Mouse (Mus musculus) granulocyte monocyte progenitor cell, adult 5-6 weeks (primary cell): ENCODE results near the gene Adgrl1. TPM values are rescaled to one million over a fixed set of nuclear protein-coding genes. Genes with fewer than 3 reads are reported as not detected.
A peak's percentile ranks its signal among the peaks of the same experiment; 100 is the strongest.

ENCODE experiments used
- ATAC-seq: replicated peaks from 2 replicates; pipeline ENCODE4 v1.8.0; 2016; ENCODE audit warnings: mild to moderate bottlenecking, moderate TSS enrichment, inconsistent platforms; ENCODE audit not compliant: poor library complexity, severe bottlenecking
- total RNA-seq, 2 experiments: library from RNA; stranded (forward) in 1 of 2; stranded (reverse) in 1 of 2; fragments of 200-712, 200-1000 nt in 1 of 2; fragments of >200 nt in 1 of 2; fragmentation: Nextera tagmentation in 1 of 2; gene quantifications; 2 replicates each; pipeline ENCODE4 v1.2.3; 2014 to 2017

The Adgrl1 gene
- 1.4 and 2.4 TPM in 2 replicates for total RNA-seq (2014; fragmentation: Nextera tagmentation)
- 2.4 and 3.6 TPM in 2 replicates for total RNA-seq (2017)

DNA sequence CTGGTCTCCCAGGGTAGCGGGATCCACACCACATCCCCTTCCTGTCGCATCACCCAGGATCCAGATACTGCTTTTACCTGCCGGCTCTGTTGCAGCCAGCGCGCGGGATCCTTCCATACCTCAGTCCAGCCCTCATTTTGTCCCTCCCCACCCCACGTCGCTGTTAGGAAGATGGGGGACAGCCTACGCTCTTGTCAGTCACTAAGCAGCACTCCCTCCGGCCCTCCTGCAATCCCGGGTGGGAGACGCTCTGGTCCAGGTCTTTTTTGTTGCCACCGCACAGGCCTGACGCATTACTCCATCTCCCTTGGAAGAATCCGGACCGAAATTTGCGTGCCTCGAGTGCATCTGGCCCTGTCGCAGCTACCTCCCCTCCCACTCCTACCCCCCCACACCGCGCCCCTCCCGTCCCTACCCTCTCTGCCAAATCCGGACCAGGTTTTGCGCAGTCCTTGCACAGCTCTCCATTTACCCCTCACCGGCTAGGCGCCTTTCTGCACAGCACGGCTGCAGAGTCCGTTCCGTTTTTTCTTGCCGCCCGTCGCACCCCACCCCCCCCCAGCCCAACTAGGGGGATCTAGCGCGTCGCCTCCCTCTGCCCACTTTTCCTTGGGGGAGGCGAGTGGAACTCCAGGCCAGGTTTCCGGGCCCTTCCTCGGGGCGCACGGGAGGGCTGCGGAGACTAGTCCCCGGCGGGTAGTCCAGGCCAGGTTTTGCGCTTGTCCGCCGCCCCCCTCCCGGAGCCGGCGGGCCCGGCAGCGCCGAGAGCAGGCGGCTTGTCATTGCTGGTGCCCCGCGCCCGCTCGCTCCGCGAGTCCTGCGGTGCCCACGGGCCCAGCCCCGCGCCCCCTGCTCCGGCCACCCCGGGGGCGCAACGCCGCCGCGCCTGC, at the start of gene Adgrl1:
Gene Adgrl1, plus strand, starts transcription at position 743 of the 890 bp plus-strand sequence.
- ATAC-seq, result peak; percentile 48

DNA sequence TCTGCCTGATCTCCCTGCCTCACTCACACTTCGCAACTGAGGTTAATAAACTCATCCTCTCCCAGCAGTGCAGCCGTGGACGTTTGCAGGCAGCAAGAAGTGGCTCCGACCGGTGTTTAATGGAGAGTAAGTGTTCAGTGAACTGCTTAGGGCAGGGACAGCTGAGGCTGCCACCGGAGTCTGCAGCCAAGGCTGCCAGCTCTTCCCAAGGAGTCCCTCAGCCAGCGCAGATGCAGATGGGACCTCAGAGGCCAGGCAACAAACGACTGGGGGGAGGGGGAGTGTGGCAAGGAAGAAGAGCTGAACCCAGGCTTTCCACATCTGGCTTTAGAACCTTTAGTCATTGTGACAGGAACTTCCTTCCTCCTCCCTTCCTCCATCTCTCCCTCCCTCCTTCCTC, 47.6 kb upstream of the Adgrl1 start:
- ATAC-seq, result no peak

DNA sequence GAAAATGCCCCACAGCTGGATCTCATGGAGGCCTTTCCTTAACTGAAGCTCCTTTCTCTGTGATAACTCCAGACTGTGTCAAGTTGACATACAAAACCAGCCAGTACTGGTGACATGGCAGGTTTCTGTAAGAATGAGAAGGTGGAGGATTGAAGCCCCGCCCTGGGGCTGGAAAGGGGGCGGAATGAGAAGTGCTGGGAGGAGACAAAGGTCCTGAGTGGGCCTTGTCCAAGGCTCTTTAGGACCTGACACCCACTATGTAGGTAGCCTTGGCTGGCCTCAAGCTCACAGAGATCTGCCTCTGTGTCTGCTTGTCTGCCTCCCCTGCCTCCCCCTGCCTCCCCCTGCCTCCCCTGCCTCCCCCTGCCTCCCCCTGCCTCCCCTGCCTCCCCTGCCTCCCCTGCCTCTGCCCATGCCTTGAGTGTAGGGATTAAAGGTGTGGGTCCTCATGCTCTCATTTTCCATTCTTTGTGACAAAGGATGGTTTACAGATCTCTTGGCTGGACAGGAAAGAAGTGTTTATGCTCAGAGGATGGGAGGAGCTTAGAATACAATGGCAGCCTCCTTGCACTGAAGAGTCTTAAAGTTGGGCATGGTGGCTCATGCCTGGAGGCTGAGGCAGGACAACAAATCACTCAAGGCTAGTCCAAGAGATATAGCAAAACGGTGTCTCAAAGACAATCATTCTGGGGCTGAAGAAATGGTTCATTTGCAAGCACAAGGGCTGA, 46.4 kb upstream of the Adgrl1 start:
- ATAC-seq, result no peak

DNA sequence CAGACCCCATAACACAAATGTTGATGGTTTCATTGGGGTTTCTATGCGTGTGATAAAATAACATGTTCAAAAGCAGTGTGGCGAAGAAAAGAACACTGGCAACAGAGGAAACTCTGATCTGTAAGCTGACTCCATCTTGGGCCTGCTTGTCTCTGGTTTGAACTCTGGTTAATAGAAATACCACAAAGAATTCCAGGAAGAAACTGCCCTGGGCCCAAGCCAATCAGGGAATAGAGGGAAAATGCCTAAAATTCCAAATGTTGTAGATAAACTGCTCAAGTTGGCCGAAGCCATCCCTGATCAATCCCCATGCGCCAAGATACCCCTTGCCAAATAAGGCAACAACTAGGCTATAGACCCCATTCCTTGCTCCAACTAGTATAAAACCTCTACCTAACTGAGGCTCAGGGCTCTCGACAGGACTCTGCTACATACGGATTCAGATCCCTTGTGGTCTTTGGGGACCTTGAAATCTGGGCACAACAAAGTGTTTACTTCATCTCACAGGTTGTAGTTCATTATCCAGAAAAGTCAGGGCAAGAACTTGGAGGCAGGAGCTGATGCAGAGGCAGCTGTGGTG, 43.3 kb upstream of the Adgrl1 start:
- no peak for ATAC-seq

DNA sequence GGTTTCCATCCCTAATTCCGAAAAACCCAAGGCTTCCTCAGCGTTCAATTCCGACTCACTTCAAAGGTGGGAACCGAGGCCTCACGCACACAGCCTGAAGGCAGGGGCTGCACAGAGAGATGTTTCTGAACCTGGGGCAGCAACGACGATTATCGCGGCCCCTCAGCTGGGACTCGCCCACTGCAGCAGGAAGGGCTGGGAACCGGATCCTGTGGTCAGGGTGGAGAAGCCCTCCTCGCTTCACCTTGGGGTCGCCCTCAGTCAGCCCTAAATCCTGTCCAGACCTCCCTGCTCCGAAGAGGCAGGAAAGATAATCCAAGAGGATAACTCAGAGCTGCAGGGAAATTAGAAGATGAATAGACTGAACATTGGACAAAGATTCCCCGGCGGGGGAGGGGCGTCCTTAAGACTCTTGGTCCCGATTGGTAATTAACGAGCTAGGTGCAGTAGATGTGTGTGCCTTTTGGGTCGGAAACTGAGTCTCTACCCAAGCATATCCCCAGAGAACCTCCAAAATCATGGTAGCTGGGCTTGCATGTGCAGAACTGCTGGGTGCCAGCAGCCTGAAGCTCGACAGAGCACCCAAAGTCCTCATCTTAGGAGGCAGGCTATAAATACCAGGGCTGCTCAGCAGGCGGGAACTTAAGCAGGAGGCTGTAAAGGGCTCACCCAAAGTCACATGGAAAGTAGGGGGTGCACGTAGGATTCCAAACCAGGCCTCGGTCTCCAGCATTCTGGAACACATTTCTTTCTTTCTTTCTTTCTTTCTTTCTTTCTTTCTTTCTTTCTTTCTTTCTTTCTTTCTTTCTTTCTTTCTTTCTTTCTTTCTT, 37.3 kb upstream of the Adgrl1 start:
- ATAC-seq, result no peak

DNA sequence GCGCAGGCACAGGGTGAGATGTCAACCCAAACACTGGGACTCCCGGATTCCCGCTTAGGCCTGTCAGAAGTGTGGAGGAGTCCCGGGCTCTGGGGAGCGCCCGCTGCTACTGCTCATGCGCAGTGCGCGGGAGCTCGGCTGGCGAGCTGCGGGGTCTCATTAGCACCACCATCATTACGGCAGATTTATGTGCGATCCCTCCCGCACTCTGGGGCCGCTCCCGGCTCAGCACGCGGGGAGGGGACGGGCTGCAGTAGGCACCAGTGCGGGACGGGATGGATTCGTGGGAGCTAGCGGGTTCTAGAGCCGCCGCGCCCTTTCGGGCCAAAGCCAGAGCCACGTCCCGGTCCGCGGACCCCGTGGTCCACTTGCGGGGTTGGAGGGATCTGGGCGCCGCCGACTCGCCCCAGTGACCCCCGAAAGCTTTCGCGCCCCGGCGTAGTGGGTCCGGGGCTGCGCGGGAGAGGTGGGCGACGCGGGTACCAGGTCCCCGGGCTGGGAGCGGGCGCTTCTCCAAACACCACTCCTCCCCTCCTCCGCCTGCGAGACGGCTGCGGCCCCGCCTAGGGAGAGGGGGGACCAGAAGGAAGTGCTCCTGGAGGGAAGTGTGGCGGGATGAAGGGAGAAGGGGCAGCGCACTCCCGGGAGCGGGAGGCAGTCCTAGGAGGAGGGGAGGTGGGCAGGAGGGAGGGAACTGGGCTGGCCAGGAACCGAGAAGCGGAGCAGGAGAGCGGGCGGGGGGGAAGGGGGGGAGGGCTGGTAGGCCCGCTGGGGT, 24.8 kb upstream of the Adgrl1 start:
- peak; percentile 22 for ATAC-seq

DNA sequence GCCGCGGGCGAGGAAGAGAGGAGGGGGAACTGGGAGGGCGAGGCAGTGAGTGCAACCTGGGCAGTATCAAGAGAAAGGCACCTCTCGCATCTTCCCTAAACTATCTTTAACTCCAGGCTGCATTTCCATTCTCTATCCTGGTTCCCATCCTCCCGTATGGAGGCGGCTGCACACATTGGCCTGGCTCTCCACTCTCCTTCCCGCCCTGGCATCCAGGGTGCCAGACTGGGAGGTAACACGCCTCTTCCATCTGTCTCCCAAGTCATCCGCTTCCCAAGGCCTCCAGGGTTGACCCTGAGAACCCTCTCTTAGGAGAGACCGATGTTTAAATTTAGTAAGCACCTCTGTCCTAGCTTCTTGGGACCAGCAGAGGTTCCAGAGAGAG, 24.3 kb upstream of the Adgrl1 start:
- ATAC-seq, result no peak

DNA sequence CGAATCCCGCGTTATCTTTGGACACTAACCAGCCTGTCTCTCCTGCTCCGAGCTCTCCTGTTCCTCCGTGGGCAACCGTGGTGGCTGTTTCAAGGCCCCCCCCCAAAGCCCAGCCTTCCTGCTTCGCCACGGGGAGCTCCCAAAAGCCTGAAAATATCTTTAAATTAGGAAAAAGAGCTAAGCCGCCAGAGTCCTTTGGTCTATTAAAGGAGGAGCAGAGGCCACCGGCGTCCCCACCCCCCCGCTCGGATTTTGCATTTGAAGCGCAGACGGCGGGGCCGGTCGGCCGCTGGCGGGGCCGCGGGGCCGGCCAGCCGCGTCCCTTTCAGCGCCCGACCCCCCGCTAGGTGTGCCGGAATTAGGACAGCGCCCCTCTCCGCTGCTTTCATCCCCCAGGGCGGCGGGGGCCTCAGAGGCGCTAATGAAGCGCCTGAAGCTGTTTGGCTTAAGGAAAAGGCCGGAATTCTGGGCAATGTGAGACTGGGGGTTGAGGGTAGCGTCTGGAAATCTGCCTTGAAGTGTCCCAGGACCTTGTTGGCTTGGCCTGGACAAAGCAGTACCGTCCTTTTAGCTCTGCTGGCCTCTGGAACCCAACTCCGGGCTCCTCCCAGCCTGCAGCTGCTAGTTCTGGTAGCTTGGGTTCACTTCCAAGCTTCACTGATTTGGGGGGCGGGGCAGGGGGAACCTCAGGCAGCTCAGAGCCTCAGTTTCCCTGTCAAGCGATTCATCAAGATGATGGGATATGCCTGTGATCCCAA, 23.6 kb upstream of the Adgrl1 start:
- ATAC-seq, result no peak

DNA sequence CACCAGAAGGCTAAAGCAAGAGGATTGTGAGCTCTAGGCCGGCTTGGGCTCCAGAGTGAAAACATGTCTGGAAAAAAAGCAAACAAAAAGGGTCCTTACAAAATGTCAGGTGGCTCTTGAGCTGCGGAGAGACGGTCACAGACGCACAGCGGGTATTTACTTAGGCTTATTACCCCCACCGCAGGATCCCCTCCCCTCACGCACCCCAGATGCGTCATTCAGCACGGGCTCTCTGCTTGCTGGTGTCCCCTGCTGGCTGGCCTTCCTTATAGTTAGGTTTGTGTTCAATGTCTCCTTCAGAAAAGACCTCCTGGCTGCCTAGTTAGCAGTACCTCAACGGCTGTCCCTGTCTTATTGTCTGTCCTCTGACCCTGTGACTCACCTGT, 23.1 kb upstream of the Adgrl1 start:
- ATAC-seq, result 0 out of 2 replicates have a peak, but pooled peaks have one; percentile 30

DNA sequence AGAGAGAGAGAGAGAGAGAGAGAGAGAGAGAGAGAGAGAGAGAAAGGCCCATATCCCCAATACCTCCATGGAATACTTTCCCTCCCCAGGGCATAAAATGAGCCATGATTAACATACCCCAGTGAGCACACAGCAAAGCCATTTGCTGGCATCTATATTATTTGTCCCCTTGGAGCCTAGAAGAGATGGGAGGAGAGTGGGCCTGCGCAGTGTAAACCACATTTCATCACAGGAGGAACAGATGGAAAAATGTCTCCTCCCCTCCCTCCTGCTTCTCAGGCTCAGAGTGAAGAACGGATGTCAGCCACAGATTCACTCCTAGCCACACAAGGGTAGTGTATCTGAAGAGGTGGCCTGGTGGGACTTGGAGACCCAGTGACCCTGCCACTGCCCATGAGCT, 11.5 kb upstream of the Adgrl1 start:
- ATAC-seq, result no peak

DNA sequence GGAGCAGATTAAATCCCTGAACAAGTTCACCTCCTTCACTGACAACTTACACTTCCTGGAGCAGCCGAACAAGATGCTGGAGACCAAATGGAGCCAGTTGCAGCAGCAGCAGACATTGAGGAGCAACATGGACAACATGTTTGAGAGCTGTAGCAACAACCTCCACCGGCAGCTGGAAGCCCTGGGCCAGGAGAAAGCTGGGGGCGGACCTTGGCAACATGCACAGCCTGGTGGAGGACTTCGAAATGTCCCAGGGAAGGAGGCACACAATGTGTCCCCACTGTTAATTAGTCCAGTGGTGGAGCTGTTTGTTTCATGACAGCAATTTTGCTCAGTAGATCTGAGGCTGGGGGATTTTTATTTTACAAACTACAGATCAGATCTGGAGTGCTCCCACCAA, 7.8 kb upstream of the Adgrl1 start:
- no peak for ATAC-seq

DNA sequence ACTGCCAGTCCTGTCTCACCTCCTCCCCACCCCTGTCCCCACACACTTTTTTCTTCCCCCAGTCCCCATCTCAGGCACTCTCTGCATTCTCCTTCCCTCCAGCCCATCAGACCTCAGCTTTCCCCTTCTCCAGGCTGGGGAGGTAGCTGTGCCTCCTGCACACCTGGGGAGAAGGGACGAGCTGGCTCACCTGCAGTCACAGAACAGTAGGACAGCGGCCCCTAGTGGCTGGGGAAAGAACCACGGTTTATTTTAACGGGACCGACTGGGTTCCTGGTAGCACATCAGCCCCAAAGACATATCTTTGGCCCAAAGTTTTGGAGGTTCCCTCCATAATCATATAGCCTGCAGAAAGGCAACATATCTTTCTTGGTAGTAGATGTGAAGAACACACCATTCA, 6.0 kb upstream of the Adgrl1 start:
- ATAC-seq, result 0 out of 2 replicates have a peak, but pooled peaks have one; percentile 36

DNA sequence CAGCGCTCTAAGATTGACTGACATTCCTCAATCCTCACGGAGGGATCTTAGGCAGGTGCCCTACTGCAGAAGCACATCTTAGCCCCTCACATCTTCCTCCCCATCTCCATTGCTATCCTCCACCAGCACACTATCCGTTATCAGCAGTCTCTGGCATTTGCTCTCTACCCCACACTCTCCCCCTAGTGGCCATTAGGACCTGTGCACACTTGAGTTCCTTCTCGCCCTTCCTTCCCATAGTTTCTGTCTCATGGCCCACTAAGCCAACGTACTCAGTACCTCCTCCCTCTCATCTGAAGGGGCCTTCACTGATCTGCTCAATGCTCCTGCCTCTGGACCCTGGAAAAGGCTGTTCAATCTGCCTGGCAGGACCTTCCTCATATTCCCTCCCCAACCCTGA, 4.0 kb upstream of the Adgrl1 start:
- peak; percentile 49 for ATAC-seq

DNA sequence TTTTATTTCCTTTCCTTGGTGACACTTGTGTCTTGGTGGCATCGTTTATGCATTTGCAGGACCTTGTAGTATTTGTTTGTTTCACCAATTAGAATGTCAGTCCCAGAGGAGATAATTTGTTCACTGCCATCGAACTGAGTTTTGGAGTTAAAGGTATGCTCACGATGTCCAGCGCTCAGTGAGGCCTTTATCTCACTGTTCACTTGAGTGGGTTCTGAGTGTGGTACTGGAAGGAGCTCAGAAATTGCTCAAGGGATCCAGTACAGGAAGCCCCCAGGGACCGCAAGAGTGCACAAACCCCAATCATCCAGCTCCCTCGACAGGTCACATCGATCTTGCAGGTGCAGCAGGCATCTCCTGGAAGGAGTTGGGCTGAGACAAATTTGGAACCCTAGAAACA, 3.4 kb upstream of the Adgrl1 start:
- no peak for ATAC-seq

DNA sequence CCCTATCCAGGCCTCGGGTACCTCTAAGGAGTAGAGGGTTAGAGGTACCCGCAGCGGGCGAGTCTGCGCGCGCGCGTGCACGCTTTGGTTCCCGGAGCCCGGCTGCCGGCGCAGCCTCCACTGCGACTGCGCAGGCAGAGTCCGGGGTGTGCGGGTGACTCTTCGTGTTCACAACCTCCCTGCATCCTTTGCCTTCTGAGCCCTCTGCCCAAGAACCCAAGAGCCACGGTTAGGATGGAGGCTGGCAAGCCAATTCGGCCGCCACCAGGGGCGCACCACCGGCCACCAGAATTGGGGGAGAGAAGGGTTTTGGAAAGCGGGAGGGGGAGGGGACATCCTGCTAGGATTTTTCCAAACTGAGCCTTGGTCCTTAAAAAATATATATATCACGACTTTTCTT, 2.7 kb upstream of the Adgrl1 start:
- no peak for ATAC-seq

DNA sequence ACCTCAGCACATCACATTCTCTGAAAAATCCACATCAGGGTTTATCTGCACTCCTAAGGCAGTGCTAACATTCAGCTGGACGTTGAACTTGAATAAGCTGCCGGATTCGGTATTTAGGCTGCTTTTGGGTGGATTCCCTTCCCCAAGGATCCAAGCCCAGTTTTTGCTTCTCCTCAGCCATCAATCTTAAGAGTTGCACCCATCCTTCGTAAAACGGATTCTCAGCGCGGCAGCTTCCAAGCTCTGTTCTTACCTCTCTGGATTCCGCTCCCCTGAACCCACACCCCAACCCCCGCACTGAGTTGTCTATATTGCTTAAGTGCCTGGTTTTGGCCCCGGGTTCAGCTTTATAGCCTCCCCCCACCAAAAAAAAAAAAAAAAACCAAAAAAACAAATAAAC, 1.4 kb upstream of the Adgrl1 start:
- no peak for ATAC-seq

DNA sequence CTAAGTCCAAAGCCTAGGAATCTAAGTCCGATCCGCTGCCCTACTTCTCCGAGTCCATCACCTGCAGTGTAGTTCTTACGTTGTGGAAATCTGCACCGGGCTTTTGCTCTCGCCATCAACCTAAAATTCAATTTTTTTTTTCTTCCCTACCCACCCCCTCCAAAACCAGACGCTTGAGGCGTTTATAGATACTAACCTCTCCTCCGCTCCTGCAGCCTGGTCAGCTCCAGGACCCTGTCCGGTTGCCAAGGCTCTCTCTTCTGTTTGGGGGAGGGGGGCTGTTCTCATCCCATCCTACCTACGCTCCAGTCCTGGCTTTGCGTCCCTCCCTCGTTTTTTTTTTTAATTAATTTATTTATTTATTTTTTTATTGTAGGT, 931 bp upstream of the Adgrl1 start:
- no peak for ATAC-seq

DNA sequence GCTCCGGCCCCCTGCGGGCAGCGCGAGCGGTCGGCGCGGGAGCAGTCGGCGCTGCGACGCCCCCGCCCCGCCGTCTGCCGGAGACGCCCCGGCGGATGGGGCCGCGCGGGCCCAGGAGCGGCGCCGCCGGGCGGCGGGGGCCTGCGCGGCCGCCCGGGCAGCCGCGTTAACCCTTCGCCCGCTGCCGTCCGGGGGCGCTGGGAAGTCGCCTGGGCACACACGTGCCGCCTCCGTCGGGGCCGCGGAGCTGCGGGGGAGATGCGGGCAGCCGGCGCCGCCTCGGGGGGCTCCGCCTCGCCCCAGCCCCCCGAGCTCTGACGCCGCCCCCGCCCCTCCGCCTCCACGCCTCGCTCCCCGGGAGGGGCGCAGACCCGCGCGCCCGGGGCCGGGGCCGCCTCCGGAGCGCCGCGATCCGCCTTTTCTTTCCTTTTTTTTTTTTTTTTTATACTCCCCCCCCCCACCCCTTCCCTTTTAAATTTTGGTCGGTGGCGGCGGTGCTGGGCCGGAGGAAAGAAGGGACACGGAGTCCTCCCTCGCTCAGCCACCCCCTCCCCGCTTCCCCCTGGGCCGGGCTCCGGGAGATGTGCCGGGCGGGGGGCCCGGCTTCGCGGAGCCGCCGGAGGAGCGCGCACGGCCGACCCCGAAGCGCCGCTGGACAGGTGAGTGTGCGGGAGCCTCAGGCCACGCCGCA, 506 bp downstream of the Adgrl1 start:
- ATAC-seq, result no peak

DNA sequence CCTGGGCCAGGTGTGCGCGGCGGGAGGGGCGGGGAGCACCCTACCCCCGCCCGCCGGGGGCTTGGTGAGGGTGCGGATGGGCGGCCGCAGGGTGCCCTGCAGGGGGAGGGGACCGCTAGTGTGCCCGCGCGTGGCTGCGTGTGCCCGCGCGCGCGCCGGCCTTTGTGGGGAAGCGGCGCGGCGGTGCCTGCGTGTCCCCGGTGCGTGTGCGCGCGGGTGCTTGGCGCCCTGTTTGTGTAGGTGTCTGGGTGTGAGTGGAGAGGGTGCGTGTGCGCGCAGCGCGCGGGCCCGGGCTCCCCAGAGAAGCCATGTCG, 1.0 kb downstream of the Adgrl1 start:
- ATAC-seq, result no peak
